Mouse (Mus musculus): ENCODE measurements around the gene Aqp6.

Gene Aqp6

GRCm38 (mm10) chr15:99600986-99601822 lies at the start of gene Aqp6:
Gene Aqp6 (plus strand): TSS chr15:99601400.
- DNase-seq = peak; percentile 81 to 90

- no peak for DNase-seq
Observed at GRCm38 (mm10) chr15:99553767-99554166, 47.4 kb upstream of the Aqp6 start.

GRCm38 (mm10) chr15:99558947-99559346 lies 42.3 kb upstream of the Aqp6 start:
- DNase-seq = no peak

- no peak for DNase-seq
Observed at GRCm38 (mm10) chr15:99560246-99560645, 41.0 kb upstream of the Aqp6 start.

GRCm38 (mm10) chr15:99567371-99567770 lies 33.8 kb upstream of the Aqp6 start:
- no peak for DNase-seq

GRCm38 (mm10) chr15:99568682-99569081 lies 32.5 kb upstream of the Aqp6 start:
- no peak for DNase-seq

GRCm38 (mm10) chr15:99569123-99569522 lies 32.1 kb upstream of the Aqp6 start:
- DNase-seq = no peak

GRCm38 (mm10) chr15:99578802-99579485 lies 22.3 kb upstream of the Aqp6 start, which contains the start of gene Aqp2:
Gene Aqp2 (plus strand): TSS chr15:99579055.
- peak; percentile 45 to 47 for DNase-seq

- DNase-seq = peak; percentile 50 to 67
Observed at GRCm38 (mm10) chr15:99583463-99584344, 17.5 kb upstream of the Aqp6 start.

GRCm38 (mm10) chr15:99584407-99585202 lies 16.6 kb upstream of the Aqp6 start:
- no peak for DNase-seq

- no peak for DNase-seq
Observed at GRCm38 (mm10) chr15:99585741-99586140, 15.5 kb upstream of the Aqp6 start.

GRCm38 (mm10) chr15:99586525-99586924 lies 14.7 kb upstream of the Aqp6 start:
- no peak for DNase-seq

- DNase-seq = no peak
Observed at GRCm38 (mm10) chr15:99589237-99589636, 12.0 kb upstream of the Aqp6 start.

- DNase-seq = no peak
Observed at GRCm38 (mm10) chr15:99589704-99590103, 11.5 kb upstream of the Aqp6 start.

GRCm38 (mm10) chr15:99590429-99591084 lies 10.6 kb upstream of the Aqp6 start, which contains the start of gene Aqp5:
Gene Aqp5 (plus strand): TSS chr15:99590782.
- DNase-seq = peak in 1 of 2 experiments; percentile 37

GRCm38 (mm10) chr15:99592177-99592576 lies 9.0 kb upstream of the Aqp6 start:
- peak in 1 of 2 experiments; percentile 9 for DNase-seq

- DNase-seq = peak in 1 of 2 experiments; percentile 13
Observed at GRCm38 (mm10) chr15:99592877-99593276, 8.3 kb upstream of the Aqp6 start.

- no peak for DNase-seq
Observed at GRCm38 (mm10) chr15:99594951-99595350, 6.2 kb upstream of the Aqp6 start.

GRCm38 (mm10) chr15:99596056-99596687 lies 5.0 kb upstream of the Aqp6 start:
- DNase-seq = peak; percentile 93 to 96

GRCm38 (mm10) chr15:99596841-99597240 lies 4.4 kb upstream of the Aqp6 start:
- DNase-seq = no peak

- peak in 1 of 2 experiments; percentile 28 for DNase-seq
Observed at GRCm38 (mm10) chr15:99597596-99597995, 3.6 kb upstream of the Aqp6 start.
